27 mouse cellular contexts compared by ENCODE assay signal in genomic region chr9:79923262-79923661, GRCm38 (mm10).
A peak's percentile ranks its signal among the peaks of the same experiment; 100 is the strongest.
DNase-seq lines count a peak whose midpoint lies in the region; ATAC-seq and TF ChIP-seq lines count a peak whose summit lies in the region.
"Had no signal": no experiment of that assay in that cellular context is flagged by ENCODE, and none has a peak within 500 bp of the region (broad histone marks: within the 10 kb centered on the region; RNA-seq: fewer than 3 reads in every experiment).

No protein-coding gene starts in this region.

- no peak overlapping the region for H3K9ac ChIP-seq in heart, embryonic 13.5 days
- no peak overlapping the region for H3K9ac ChIP-seq in lung, embryonic 15.5 days
- no peak overlapping the region for H3K9ac ChIP-seq in stomach, postnatal 0 days (ENCODE audit: low read length)
- H3K9ac ChIP-seq: embryonic facial prominence, embryonic 15.5 days; hindbrain, embryonic 13.5 days; limb, embryonic 12.5 days; liver, postnatal 0 days; neural tube, embryonic 13.5 days had no signal

- intact Hi-C loops in gastrocnemius, adult 2 months (cut with DNase I): loop anchor here (5.0 kb wide), 2 partner anchors 51 to 54 kb away; no protein-coding TSS in a partner anchor

- TF ChIP-seq EP300 in stomach, postnatal 0 days (optimal IDR thresholded peaks at IDR 0.05): no peak

- no peak for TF ChIP-seq CTCF in gastrocnemius, adult 2 months (IDR thresholded peaks at IDR 0.05)
- no peak for TF ChIP-seq CTCF in lung, adult 2 months (IDR thresholded peaks at IDR 0.05; ENCODE audit: insufficient read depth, low read length)
- no peak for TF ChIP-seq CTCF in stomach, postnatal 0 days (IDR thresholded peaks at IDR 0.05; ENCODE audit: low read depth)

- no peaks in the 10 kb centered on the region for H3K36me3 ChIP-seq in heart, embryonic 13.5 days
- no peaks in the 10 kb centered on the region for H3K36me3 ChIP-seq in lung, embryonic 15.5 days
- no peaks in the 10 kb centered on the region for H3K36me3 ChIP-seq in stomach, postnatal 0 days (ENCODE audit: control insufficient read depth, insufficient read depth, low read length)
- H3K36me3 ChIP-seq: embryonic facial prominence, embryonic 15.5 days; hindbrain, embryonic 13.5 days; limb, embryonic 12.5 days; neural tube, embryonic 13.5 days had no signal

- peaks cover 71% of the 10 kb centered on the region for H3K4me1 ChIP-seq in heart, embryonic 13.5 days
- H3K4me1 ChIP-seq in lung, embryonic 15.5 days: peaks cover 47% of the 10 kb centered on the region
- H3K4me1 ChIP-seq in lung, adult 2 months (ENCODE audit: control insufficient read depth, insufficient read depth, low read length): peaks cover 2% of the 10 kb centered on the region; the same call in 1 of the 2 replicates
- peaks cover 3% of the 10 kb centered on the region; the same call in 1 of the 2 replicates for H3K4me1 ChIP-seq in stomach, postnatal 0 days (replicated peaks; ENCODE audit: control insufficient read depth, insufficient read depth)

- no peak overlapping the region for H3K4me2 ChIP-seq in heart, embryonic 13.5 days
- no peak overlapping the region for H3K4me2 ChIP-seq in lung, embryonic 15.5 days
- no peak overlapping the region for H3K4me2 ChIP-seq in stomach, postnatal 0 days (replicated peaks; ENCODE audit: low read depth)
- H3K4me2 ChIP-seq: embryonic facial prominence, embryonic 15.5 days; hindbrain, embryonic 13.5 days; limb, embryonic 12.5 days; liver, embryonic 11.5 days; neural tube, embryonic 13.5 days had no signal

- ATAC-seq in heart, embryonic 13.5 days (ENCODE audit: extremely low read depth, insufficient number of reproducible peaks, low FRiP score, low TSS enrichment): no peak
- ATAC-seq in lung, embryonic 15.5 days (ENCODE audit: borderline replicate concordance, extremely low read depth, low FRiP score, low TSS enrichment): peak; percentile 7; the same call in 1 of the 2 replicates
- no peak for ATAC-seq in stomach, postnatal 0 days (ENCODE audit: low FRiP score, low TSS enrichment)
- ATAC-seq: CD4-positive, CD25-positive, alpha-beta regulatory T cell, adult 4 months; forebrain, embryonic 14.5 days; liver, postnatal 0 days had no signal

- peak overlapping the region; percentile 80 for H3K27ac ChIP-seq in gastrocnemius, adult 2 months
- H3K27ac ChIP-seq in heart, embryonic 13.5 days (replicated peaks): peak overlapping the region; percentile 39; the same call in 1 of the 2 replicates
- H3K27ac ChIP-seq in lung, embryonic 15.5 days: 0 out of 2 replicates have a peak overlapping the region, but pooled peaks have one; percentile 26
- H3K27ac ChIP-seq in stomach, postnatal 0 days (replicated peaks): no peak overlapping the region
- H3K27ac ChIP-seq: embryonic facial prominence, embryonic 15.5 days; hindbrain, embryonic 13.5 days; limb, embryonic 12.5 days; neural tube, embryonic 13.5 days had no signal

- no peaks in the 10 kb centered on the region for H3K9me3 ChIP-seq in heart, embryonic 13.5 days
- no peaks in the 10 kb centered on the region for H3K9me3 ChIP-seq in lung, embryonic 15.5 days
- H3K9me3 ChIP-seq in stomach, postnatal 0 days (ENCODE audit: control insufficient read depth, low read length): no peaks in the 10 kb centered on the region
- H3K9me3 ChIP-seq: embryonic facial prominence, embryonic 15.5 days; hindbrain, embryonic 13.5 days; limb, embryonic 12.5 days; neural tube, embryonic 13.5 days had no signal

- H3K27me3 ChIP-seq in heart, embryonic 13.5 days (replicated peaks): no peaks in the 10 kb centered on the region
- H3K27me3 ChIP-seq in lung, embryonic 15.5 days: no peaks in the 10 kb centered on the region
- H3K27me3 ChIP-seq in stomach, postnatal 0 days (ENCODE audit: control insufficient read depth, insufficient read depth, low read length): no peaks in the 10 kb centered on the region
- H3K27me3 ChIP-seq: embryonic facial prominence, embryonic 15.5 days; limb, embryonic 12.5 days; neural tube, embryonic 13.5 days had no signal

- no peak overlapping the region for H3K4me3 ChIP-seq in gastrocnemius, adult 2 months
- no peak overlapping the region for H3K4me3 ChIP-seq in heart, embryonic 13.5 days
- H3K4me3 ChIP-seq in lung, embryonic 15.5 days: no peak overlapping the region
- no peak overlapping the region for H3K4me3 ChIP-seq in lung, adult 2 months (replicated peaks; ENCODE audit: extremely low read depth, low read depth, low read length)
- no peak overlapping the region for H3K4me3 ChIP-seq in stomach, postnatal 0 days (ENCODE audit: low read depth, low read length)
- H3K4me3 ChIP-seq: embryonic facial prominence, embryonic 15.5 days; hindbrain, embryonic 13.5 days; limb, embryonic 12.5 days; myocyte; neural tube, embryonic 13.5 days had no signal

- no peak for DNase-seq in gastrocnemius, adult 2 months
- DNase-seq in gastrocnemius, adult 8-10 months (ENCODE audit: low spot score in 2 of 2): no peak
- DNase-seq in heart, postnatal 4 days: no peak
- no peak for DNase-seq in lung, adult 2 months
- DNase-seq in stomach, postnatal 0 days (ENCODE audit: low spot score): peak; percentile 4
- no peak for DNase-seq in spleen, adult 18-20 months
- DNase-seq: adrenal gland, postnatal 14 days; cerebellum, adult 2 months; cerebellum, postnatal 36 days; embryo, embryonic 11 days; gastrocnemius, postnatal 14 days; kidney, adult 2 months; kidney, postnatal 10 days; liver, postnatal 0 days; midbrain, embryonic 14.5 days; thymus, adult 2 months; thymus, postnatal 4 days had no signal

- TF ChIP-seq POLR2A in lung, adult 2 months (IDR thresholded peaks at IDR 0.05; ENCODE audit: borderline replicate concordance, extremely low read depth, low read depth, low read length): no peak

- WGBS in heart, embryonic 13.5 days: 37% methylated on average over 3 of the region's 3 CpGs
- WGBS in lung, embryonic 15.5 days: 53% methylated on average over 3 of the region's 3 CpGs
- whole genome bisulfite sequencing in lung, adult 2 months: 46% methylated on average over 3 of the region's 3 CpGs
- WGBS in stomach, postnatal 0 days: 46% methylated on average over 3 of the region's 3 CpGs
